Mouse (Mus musculus): Measurements from ENCODE around the gene Uhrf1bp1. TPM values are rescaled to one million over a fixed set of nuclear protein-coding genes. Genes with fewer than 3 reads are reported as not detected.
A peak's percentile ranks its signal among the peaks of the same experiment; 100 is the strongest.

The Uhrf1bp1 gene
- polyA plus RNA-seq, 1 experiment from 2014 or later: 1.5 TPM

GRCm38 (mm10) chr17:27908888-27909621, 52.8 kb downstream of the Uhrf1bp1 start, which contains the start of gene Anks1:
Gene Anks1, plus strand, starts transcription at chr17:27909306.
- H3K27ac ChIP-seq (ENCODE audit: low read length): peak within 1 kb of the TSS; percentile 93
- WGBS: under 1% methylated on average over 50 of the region's 78 CpGs
- H3K4me1 ChIP-seq (ENCODE audit: insufficient read depth, low read depth, low read length): peaks cover 5% of the 10 kb centered on the region
- TF ChIP-seq CTCF (IDR thresholded peaks at IDR 0.05): no peak
- peak within 1 kb of the TSS; percentile 88 for H3K4me3 ChIP-seq (ENCODE audit: low read depth, low read length)
- H3K9me3 ChIP-seq (ENCODE audit: low read length): no peaks in the 10 kb centered on the region
- H3K4me2 ChIP-seq (replicated peaks; ENCODE audit: low read depth, low read length): peak within 1 kb of the TSS; percentile 84
- peak; percentile 91 for DNase-seq (ENCODE audit: low spot score)
- H3K27me3 ChIP-seq (replicated peaks; ENCODE audit: insufficient read depth, low read length): no peaks in the 10 kb centered on the region
- peak; percentile 87 for ATAC-seq
- peak within 1 kb of the TSS; percentile 90 for H3K9ac ChIP-seq (replicated peaks; ENCODE audit: low read depth)
- H3K36me3 ChIP-seq (ENCODE audit: insufficient read depth, low read length): no peaks in the 10 kb centered on the region

DNA sequence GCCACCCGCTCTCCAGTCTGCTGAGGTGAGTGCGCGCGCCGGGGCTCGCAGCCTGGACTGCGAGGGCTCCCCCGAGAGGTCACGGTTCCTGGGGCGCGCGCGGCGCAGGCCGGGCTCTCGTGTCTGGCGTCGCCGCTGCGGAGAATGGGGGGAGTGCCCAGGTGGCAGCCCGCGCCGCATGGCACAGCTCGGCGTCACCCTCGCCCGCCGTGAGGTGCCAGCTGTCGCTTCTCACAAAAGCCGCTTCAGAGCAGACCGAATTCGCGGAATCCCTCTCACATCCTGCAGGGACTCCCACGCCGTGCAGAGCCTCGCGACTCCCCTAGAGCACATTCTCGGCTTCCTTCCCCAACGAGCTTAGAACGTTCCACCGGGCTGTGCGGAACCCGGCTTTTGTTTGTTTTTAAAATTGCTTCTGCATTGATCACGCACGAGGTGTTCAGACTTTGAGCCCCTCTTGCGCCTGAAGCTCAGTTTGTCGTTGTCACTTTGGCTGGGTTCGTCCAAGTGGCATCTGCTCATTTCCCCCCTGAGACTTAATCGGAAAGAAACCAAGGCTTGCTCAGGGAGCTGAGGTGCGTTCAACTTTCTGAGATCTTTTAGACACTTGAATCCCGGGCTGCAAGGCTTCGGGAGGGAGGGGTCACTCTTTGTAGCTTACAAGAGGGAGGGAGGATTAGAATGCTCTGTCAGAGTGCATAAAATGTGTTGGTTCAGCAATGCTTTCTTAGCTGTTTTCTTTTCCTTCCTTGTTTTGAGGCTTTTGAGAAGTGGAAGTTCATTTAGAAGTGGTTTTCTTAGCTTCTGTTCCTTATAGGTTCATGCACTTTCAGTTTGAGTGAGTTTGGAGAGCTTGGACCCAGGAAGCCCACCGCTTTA, 53.6 kb downstream of the Uhrf1bp1 start, which contains the start of gene Taf11:
Gene Taf11, minus strand, starts transcription at position 223 of the 879 bp plus-strand sequence.
- TF ChIP-seq EP300 (IDR thresholded peaks at IDR 0.05) (0 out of 2 replicates have a peak, but pooled peaks have one; percentile 14), CTCF (IDR thresholded peaks at IDR 0.05) (no peak)
- ATAC-seq: peak; percentile 40; the same call in 1 of the 2 replicates
- Histone ChIP-seq H3K27ac (ENCODE audit: low read length) (peak within 1 kb of the TSS; percentile 93), H3K4me3 (ENCODE audit: low read depth, low read length) (peak within 1 kb of the TSS; percentile 88), H3K9me3 (ENCODE audit: low read length) (no peaks in the 10 kb centered on the region), H3K4me2 (replicated peaks; ENCODE audit: low read depth, low read length) (peak within 1 kb of the TSS; percentile 84), H3K4me1 (ENCODE audit: insufficient read depth, low read depth, low read length) (peaks cover 5% of the 10 kb centered on the region), H3K36me3 (ENCODE audit: insufficient read depth, low read length) (no peaks in the 10 kb centered on the region), H3K9ac (replicated peaks; ENCODE audit: low read depth) (peak within 1 kb of the TSS; percentile 72), H3K27me3 (replicated peaks; ENCODE audit: insufficient read depth, low read length) (no peaks in the 10 kb centered on the region)
- DNase-seq (ENCODE audit: low spot score): peak; percentile 70
- under 1% methylated on average over 42 of the region's 53 CpGs for WGBS

GRCm38 (mm10) chr17:27911371-27911770, 55.1 kb downstream of the Uhrf1bp1 start:
- no peak for ATAC-seq
- Histone ChIP-seq H3K36me3 (ENCODE audit: insufficient read depth, low read length) (no peaks in the 10 kb centered on the region), H3K4me2 (replicated peaks; ENCODE audit: low read depth, low read length) (peak overlapping the region; percentile 84; the same call in 1 of the 2 replicates), H3K4me3 (ENCODE audit: low read depth, low read length) (no peak overlapping the region), H3K9ac (replicated peaks; ENCODE audit: low read depth) (no peak overlapping the region), H3K4me1 (ENCODE audit: insufficient read depth, low read depth, low read length) (peaks cover 5% of the 10 kb centered on the region), H3K27me3 (replicated peaks; ENCODE audit: insufficient read depth, low read length) (no peaks in the 10 kb centered on the region), H3K27ac (ENCODE audit: low read length) (no peak overlapping the region), H3K9me3 (ENCODE audit: low read length) (no peaks in the 10 kb centered on the region)
- TF ChIP-seq EP300 (IDR thresholded peaks at IDR 0.05): no peak
- TF ChIP-seq CTCF (IDR thresholded peaks at IDR 0.05): no peak
- no peak for DNase-seq (ENCODE audit: low spot score)
- WGBS: 93% methylated on average over 7 of the region's 7 CpGs

DNA sequence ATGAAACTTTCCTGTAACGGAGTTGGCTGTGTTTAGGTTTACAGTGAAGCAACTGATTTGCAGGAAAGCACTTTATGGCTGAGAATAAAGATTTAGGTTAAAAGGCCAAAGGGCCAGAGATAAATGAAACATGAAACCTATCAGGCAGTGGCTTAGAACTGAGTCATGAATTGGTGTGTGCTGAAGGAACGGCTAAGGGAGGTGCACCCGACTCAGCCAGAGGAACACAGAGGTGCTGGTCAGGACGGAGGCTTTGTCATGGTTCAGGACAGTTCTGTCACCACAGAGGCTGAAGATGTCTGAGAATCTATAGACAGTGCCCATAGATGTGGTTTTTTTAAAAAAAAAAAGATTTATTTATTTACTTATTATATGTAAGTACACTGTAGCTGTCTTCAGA, 58.5 kb downstream of the Uhrf1bp1 start:
- DNase-seq (ENCODE audit: low spot score): no peak
- Histone ChIP-seq H3K4me1 (ENCODE audit: insufficient read depth, low read depth, low read length) (peaks cover 5% of the 10 kb centered on the region), H3K9me3 (ENCODE audit: low read length) (no peaks in the 10 kb centered on the region), H3K4me2 (replicated peaks; ENCODE audit: low read depth, low read length) (no peak overlapping the region), H3K27ac (ENCODE audit: low read length) (no peak overlapping the region), H3K36me3 (ENCODE audit: insufficient read depth, low read length) (no peaks in the 10 kb centered on the region), H3K4me3 (ENCODE audit: low read depth, low read length) (no peak overlapping the region), H3K27me3 (replicated peaks; ENCODE audit: insufficient read depth, low read length) (no peaks in the 10 kb centered on the region), H3K9ac (replicated peaks; ENCODE audit: low read depth) (no peak overlapping the region)
- no peak for ATAC-seq
- 72% methylated on average over 4 of the region's 4 CpGs for WGBS
- TF ChIP-seq EP300 (IDR thresholded peaks at IDR 0.05) (no peak), CTCF (IDR thresholded peaks at IDR 0.05) (no peak)

- H3K9ac ChIP-seq (replicated peaks; ENCODE audit: low read depth): no peak overlapping the region
- DNase-seq (ENCODE audit: low spot score) (peak; percentile 73), ATAC-seq (peak; percentile 74)
- H3K27ac ChIP-seq (ENCODE audit: low read length): no peak overlapping the region
- no peak for TF ChIP-seq CTCF (IDR thresholded peaks at IDR 0.05)
- TF ChIP-seq EP300 (IDR thresholded peaks at IDR 0.05): no peak
- H3K9me3 ChIP-seq (ENCODE audit: low read length): no peaks in the 10 kb centered on the region
- H3K4me2 ChIP-seq (replicated peaks; ENCODE audit: low read depth, low read length): no peak overlapping the region
- H3K27me3 ChIP-seq (replicated peaks; ENCODE audit: insufficient read depth, low read length): no peaks in the 10 kb centered on the region
- H3K4me1 ChIP-seq (ENCODE audit: insufficient read depth, low read depth, low read length): peaks cover 4% of the 10 kb centered on the region; the same call in 1 of the 2 replicates
- no peak overlapping the region for H3K4me3 ChIP-seq (ENCODE audit: low read depth, low read length)
- WGBS: 78% methylated on average over 4 of the region's 4 CpGs
- H3K36me3 ChIP-seq (ENCODE audit: insufficient read depth, low read length): no peaks in the 10 kb centered on the region
Observed at GRCm38 (mm10) chr17:27916366-27916765, 60.1 kb downstream of the Uhrf1bp1 start.

GRCm38 (mm10) chr17:27920676-27921075, 64.4 kb downstream of the Uhrf1bp1 start:
- peak; percentile 31 for DNase-seq (ENCODE audit: low spot score)
- WGBS: 46% methylated on average over 4 of the region's 4 CpGs
- Histone ChIP-seq H3K36me3 (ENCODE audit: insufficient read depth, low read length) (no peaks in the 10 kb centered on the region), H3K4me1 (ENCODE audit: insufficient read depth, low read depth, low read length) (peaks cover 18% of the 10 kb centered on the region; the same call in 1 of the 2 replicates), H3K9me3 (ENCODE audit: low read length) (no peaks in the 10 kb centered on the region), H3K27me3 (replicated peaks; ENCODE audit: insufficient read depth, low read length) (no peaks in the 10 kb centered on the region), H3K9ac (replicated peaks; ENCODE audit: low read depth) (no peak overlapping the region), H3K4me3 (ENCODE audit: low read depth, low read length) (no peak overlapping the region), H3K4me2 (replicated peaks; ENCODE audit: low read depth, low read length) (no peak overlapping the region), H3K27ac (ENCODE audit: low read length) (0 out of 2 replicates have a peak overlapping the region, but pooled peaks have one; percentile 6)
- no peak for TF ChIP-seq EP300 (IDR thresholded peaks at IDR 0.05)
- no peak; the same call in 1 of the 2 replicates for TF ChIP-seq CTCF (IDR thresholded peaks at IDR 0.05)
- ATAC-seq: no peak; the same call in 1 of the 2 replicates

All from lung, postnatal 0 days (tissue).